Mouse (Mus musculus): ENCODE measurements at regions not wholly inside any gene's neighbourhood (a gene's known extent, or its start where the extent isn't known, plus 50 kb on each side); places are given as distances from the start of the nearest gene placed in this dataset.

DNA sequence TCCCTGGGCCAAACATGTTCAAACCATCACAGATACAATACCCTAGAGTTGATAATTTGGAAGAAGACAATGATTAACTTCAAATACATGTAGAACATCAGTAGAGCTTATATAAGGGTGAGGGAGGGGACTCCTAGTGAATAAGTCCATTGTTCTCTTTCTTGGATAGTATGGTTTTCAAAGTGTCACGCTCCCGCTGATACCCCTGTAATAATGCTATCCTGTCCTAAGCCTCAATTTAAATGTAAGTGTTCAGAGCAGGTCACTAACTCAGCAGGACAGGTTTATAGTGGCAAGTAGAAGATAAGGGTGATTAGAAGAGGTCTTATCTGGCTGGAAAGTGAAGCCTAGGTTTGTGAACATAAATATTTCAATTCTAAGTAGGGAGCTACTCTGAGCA is 540.4 kb upstream of the Id4 start:
- no peak for ATAC-seq (ENCODE audit: poor library complexity, severe bottlenecking)

DNA sequence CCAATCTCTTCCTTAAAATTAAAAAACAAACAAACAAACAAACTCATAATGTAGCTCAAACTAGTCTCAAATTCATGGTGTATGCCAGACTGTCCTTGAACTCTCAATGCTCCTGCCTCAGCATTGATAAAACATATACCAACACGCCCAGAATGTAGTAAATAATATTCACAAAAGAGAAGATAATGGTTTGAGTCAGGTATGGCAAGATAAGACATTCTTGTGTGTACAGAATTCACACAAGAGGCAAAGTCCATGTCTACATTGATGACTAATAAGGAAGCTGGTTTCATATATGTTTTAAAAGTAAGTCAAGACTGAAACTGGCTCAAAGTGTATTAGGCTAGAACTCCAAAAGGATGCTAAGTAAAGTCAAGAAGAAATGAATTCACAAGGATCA is 526.6 kb upstream of the Id4 start:
- ATAC-seq (ENCODE audit: poor library complexity, severe bottlenecking), result no peak

GRCm38 (mm10) chr13:47735426-47736063 is 525.5 kb upstream of the Id4 start:
- ATAC-seq (ENCODE audit: poor library complexity, severe bottlenecking), result no peak

- no peak for ATAC-seq (ENCODE audit: poor library complexity, severe bottlenecking)
Observed at GRCm38 (mm10) chr13:47748906-47749305, 512.1 kb upstream of the Id4 start.

GRCm38 (mm10) chr13:47751033-47751432 is 510.0 kb upstream of the Id4 start:
- ATAC-seq (ENCODE audit: poor library complexity, severe bottlenecking), result no peak

- no peak for ATAC-seq (ENCODE audit: poor library complexity, severe bottlenecking)
Observed at GRCm38 (mm10) chr13:47764802-47765597, 496.0 kb upstream of the Id4 start.

DNA sequence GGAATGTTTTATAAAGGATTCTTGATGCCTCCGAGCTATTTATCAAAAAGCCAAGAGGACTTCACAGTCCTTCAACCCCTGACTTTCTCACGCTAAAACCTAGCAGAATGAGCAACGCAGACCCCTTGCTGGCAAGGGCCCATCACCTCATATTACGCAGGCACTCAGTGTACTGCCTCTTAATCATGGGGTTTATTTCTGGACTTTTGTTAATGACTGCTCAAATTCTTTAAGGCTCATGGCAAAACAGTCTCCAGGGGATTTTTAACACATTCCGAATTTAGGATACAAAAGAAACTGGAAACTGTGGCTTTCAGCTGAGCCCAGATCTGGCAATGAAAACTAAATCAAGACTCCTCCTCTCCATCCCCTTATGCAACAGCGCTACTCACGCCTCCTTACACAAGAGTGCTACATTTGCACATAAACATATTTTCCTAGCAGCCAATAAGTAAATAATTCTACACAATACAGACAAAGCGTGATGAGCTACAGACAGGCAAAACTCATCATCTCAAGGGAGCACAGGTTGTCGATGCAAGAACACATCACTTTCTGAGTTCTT is 492.0 kb upstream of the Id4 start:
- no peak for ATAC-seq (ENCODE audit: poor library complexity, severe bottlenecking)

DNA sequence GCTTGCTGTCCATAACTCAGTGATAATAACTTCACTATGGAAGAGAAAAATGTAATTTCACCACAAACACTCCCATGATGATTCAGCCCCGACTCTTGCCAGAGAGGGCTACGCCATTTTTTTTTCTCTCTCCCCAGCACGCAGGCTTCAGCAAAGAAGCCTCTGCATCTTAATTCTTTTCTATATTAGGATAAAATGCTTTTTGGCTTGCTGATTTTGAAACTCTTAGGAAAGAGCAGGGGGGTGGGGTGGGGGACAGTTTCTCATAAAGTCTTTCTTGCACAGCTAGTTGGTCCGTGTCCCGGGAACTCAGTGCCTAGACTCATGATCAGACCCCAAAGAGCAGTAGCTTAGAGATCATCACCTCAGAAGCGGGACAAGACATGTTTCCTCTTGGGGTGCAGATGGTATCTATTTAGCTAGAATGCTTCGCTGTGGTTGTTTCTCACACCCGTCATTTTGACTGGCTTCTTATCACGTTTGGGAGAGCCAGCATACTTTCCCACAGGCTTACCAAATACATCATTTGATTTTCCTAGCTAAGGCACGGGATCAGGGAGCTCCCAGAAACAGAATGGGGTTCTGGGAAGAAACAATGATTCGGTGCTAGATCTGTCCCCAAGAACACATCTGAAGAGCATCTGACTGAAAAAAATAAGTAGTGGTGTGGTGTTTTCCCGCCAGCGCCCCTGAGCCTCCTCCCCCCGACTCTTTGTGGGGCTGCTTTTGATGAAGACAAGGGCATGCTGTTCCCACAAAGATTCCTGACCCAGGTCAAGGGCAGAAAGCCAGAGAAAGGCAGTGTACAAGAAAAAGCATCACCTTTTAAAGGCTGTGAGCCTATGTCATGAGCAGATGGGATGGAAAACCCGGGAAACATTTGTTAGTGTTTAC is 483.6 kb upstream of the Id4 start:
- ATAC-seq (ENCODE audit: poor library complexity, severe bottlenecking), result no peak

GRCm38 (mm10) chr13:47778218-47779009 is 482.6 kb upstream of the Id4 start:
- no peak for ATAC-seq (ENCODE audit: poor library complexity, severe bottlenecking)

DNA sequence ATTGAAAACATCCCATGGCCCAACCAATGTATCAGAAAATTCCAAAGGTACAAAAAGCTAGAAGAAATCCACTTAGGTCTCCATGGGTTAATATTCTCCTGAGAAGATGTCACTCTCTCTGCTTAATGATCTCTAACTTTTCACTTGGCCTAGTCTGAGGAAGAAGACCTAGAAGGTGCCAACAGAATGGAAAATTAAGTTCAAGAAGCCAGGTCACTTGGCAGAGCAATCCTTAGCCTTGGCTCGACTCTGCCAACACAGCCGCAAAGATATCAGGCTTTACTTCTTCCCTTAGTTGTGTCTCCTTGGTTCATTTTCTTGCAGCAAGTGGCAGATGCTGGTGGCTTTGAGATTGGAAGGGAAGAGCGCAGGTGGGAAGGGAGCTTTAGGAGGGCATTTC is 476.6 kb upstream of the Id4 start:
- no peak for ATAC-seq (ENCODE audit: poor library complexity, severe bottlenecking)

GRCm38 (mm10) chr13:47797859-47798258 is 463.2 kb upstream of the Id4 start:
- no peak for ATAC-seq (ENCODE audit: poor library complexity, severe bottlenecking)

DNA sequence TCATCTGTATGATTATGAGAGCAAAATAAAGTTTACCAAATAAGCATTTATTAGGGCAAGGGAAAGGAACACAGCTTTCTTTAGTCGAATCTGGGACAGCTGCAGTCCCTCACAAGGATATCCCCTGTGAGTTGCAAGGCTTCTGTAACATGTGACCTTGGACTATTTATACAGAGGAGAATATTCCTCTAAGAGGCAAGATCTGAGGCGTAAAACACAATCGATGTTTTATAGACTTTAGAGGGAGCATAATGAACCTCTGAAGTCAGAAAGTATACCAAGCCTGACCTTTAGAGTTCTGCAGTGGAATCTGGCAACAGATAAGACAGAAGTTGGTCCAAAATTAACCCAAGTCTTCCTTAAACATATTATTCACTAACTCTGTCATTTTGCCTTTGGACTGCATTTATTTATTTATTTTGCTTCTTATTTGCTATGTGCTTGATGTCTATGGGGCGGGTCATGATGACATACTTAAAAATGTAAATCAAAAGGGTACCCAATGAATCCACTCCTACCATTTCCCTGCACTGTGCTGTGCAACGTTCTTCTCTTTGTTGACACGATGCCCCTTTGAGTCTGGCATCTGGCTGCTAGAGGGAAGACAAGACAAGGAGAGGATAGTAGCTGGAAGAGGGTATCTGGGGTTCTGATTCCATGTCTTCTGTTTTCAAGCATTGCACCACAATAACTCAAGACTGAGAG is 449.2 kb upstream of the Id4 start:
- no peak for ATAC-seq (ENCODE audit: poor library complexity, severe bottlenecking)

- no peak for ATAC-seq (ENCODE audit: poor library complexity, severe bottlenecking)
Observed at GRCm38 (mm10) chr13:47818924-47819564, 442.0 kb upstream of the Id4 start.

GRCm38 (mm10) chr13:47836491-47836890 is 424.5 kb upstream of the Id4 start:
- no peak for ATAC-seq (ENCODE audit: poor library complexity, severe bottlenecking)

DNA sequence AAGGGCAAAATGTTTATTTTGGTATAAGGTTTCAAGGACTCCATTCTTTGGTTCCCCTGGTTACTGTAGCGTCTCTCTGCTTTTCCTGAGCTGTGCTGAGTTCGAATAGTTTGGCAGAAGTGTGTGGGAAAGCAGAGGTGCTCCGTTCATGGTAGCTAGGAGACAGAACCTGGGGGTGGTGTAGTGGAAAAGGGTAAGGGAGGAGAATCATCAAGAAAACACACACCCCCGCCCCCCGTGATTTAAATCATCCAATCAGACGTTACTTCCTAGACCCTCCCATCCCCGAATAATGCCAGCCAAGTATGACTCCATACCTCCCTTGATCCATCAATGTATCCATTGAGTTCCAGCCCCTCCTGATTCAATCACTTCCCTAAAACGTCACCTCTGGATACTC is 418.6 kb upstream of the Id4 start:
- ATAC-seq (ENCODE audit: poor library complexity, severe bottlenecking), result no peak

DNA sequence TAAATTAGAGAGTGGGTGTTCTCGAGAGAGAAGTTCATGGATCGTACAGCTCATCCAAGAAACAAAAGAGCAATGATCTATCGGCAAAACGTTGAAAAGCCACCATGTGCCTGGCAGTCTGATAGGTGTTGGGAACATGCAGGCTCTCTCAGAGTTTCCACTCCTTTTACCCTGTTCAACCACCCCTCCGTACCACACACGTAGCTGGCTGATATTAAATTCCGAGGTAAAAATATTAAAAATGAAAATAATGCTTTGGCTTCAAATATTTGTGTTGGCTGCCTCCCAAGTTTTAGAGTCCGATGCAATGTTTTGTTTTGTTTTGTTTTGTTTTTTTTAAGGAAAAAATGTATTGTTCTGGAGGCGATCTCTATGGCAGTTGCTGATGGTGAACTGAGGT is 418.0 kb upstream of the Id4 start:
- ATAC-seq (ENCODE audit: poor library complexity, severe bottlenecking), result no peak

DNA sequence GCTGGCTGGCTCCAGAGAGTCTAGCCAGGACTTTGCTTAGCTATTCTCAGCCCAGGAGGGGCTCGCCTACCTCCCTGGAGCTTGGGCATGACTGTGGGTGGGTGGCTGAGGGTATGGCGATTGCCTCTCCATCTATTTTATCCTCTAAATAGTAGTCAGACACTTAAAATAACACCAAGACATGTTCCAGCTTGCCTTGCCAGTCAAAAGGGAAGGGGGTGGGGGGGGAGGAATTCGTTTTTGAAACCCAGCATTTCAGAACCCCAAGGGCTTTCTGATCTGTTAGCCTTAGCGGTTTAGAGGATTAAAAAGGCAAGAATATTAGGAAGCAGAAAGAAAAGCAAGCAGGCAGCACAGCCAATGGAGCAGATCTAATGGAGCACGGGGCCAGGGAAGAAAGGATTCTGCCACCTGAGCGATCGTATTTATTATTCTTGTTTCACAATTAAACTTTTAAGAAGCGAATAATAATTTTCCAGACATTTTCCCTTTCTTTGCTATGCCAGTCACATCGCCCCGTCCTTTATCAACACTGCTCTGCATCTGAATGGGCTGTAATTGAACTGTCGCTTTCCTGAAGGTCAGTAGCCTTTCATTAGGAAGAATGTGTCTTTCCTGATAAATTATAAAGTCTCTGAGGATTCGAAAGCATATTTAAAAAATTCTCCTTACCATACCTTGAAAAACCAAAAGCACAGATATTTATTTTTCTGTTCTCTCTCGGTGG is 417.3 kb upstream of the Id4 start:
- ATAC-seq (ENCODE audit: poor library complexity, severe bottlenecking), result no peak

DNA sequence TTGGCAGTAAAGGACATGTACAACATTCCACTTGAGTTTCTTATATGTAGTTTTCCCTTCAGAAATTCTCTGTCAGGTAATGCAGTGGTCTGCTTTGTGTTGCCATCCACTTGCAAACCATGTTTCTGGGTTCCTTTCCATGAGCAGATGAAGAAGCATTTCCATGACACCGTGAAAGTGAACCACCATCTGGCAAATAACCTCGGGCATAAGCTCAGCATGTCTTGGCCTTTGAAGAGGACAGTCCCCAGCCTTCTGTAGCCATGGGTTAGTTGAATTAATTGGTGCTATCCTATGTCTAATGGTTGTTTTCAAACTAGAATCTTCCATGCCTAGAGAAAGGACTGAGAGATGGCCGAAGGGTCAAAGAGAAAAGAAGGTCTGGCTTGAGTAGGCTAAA is 414.3 kb upstream of the Id4 start:
- ATAC-seq (ENCODE audit: poor library complexity, severe bottlenecking), result no peak
